Mouse (Mus musculus): ENCODE measurements around the gene Fam47c.

The Fam47c gene

DNA sequence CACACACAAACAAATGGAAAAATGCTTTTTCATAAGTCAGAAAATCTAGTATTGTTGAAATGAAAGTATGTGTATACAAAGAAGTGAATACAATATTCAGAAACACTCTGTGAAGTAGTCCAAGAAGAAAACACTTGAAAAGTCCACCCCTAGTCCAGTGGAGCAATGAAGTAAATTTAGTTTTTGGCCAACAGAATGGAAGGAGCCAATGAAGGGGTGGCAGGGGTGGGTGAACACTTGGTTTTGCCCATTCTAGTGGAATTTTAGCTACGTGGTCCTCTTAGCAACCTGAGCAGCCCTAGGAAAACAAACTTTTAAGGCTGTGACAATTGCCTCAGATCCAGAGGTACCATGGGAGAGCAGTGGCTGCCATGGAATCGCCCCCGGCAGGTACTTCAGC is at the start of gene Fam47c:
Gene Fam47c (plus strand): TSS at position 301 of the 400 bp plus-strand sequence.
- no peak for DNase-seq (ENCODE audit: low read depth)

DNA sequence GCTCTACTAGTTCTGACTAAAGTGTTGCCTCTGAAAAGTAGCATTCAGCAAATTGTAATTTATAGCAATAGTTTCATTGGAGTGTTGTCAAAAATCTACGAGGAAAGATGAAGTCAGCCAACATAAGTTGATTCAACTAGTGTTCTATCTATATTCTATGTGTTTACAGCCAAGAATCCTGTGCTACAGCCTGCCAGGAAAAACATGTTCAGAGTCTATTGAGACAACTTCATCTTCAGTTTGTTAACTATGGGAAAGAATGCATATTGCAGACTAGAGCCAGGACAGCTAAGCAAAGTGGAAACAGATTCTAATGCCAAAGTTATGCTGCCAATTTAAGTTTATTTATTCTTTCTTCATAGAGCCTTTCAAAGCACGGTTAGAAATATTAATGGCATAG is 31.8 kb downstream of the Fam47c start:
- no peak for DNase-seq (ENCODE audit: low read depth)

DNA sequence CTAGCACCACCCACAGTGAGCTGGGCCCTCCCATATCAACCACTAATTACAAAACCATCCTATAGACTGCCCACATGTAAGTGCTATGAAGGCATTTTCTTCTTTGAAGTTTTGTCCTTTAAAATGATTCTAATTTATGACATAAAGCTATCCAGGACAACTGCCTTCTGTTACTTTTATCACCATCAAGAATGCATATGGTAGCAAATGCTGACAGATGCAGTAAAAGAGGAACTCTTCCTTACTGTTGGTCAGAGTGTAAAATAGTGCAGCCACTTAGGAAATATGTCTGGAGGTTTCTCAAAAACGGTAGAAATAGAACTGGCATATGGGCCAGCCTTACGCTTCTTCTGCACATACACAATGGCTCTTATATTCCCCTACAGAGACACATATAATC is 39.5 kb downstream of the Fam47c start:
- no peak for DNase-seq (ENCODE audit: low read depth)

Data from 416B (cell line).